ENCODE assay signal across 9 mouse cellular contexts in the genomic region with DNA sequence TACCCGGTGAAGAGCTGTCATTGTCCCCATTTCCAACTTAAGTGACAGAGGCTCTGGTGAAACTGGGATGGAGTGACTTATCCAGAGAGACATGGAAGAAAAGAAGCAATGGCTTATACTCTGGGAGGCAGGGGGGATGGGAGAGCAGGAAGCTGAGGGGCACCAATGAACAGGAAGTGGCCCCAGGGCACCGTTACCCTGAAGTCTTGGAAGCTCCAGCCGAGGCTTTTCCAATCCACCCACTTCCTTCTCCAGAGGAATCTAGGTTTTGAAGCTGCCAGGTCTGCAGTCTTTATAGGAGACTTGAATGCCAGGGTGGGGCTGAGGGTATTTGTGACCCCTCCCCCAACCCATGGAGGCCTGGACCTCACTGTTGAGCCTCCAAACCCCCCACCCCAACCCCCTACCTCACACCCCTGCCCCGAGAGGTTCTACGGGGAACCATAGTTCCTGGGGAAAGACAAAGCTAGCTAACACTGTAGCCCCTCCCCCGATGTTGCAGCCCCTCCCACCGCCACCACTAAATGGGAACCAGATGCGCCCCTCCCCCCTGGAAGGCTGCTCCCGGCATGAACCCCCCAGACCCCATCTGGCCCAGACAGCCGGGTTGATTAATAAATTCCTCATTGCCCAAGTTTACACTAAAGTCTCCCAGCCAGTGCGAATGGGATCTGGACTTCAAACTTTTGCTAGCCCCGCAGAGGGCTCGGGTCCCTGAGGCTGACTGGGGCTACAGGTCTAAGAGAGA. TPM values are rescaled to one million over a fixed set of nuclear protein-coding genes. Genes with fewer than 3 reads are reported as not detected.
A peak's percentile ranks its signal among the peaks of the same experiment; 100 is the strongest.
DNase-seq lines count a peak whose midpoint lies in the region; ATAC-seq lines count a peak whose summit lies in the region.
"Had no signal": no experiment of that assay in that cellular context is flagged by ENCODE, and none has a peak within 500 bp of the region (broad histone marks: within the 10 kb centered on the region; RNA-seq: fewer than 3 reads in every experiment).

No protein-coding gene starts in this region.

- DNase-seq in hindbrain, embryonic 14.5 days (ENCODE audit: low spot score), result no peak
- DNase-seq in R1 (ENCODE audit: low read depth, low spot score) (peak; percentile 41), adipocyte (ENCODE audit: low spot score) (no peak)
- DNase-seq in embryonic facial prominence, embryonic 11.5 days (ENCODE audit: low spot score), result peak; percentile 95
- no peak for DNase-seq in c-Kit-positive CD71-positive TER-119-positive erythroid progenitor cells, embryonic 14.5 days (ENCODE audit: low spot score)
- no peak for DNase-seq in ovary, postnatal 36 days (ENCODE audit: low spot score)
- DNase-seq: adrenal gland, adult 8-10 months had no signal

- H3K4me3 ChIP-seq in hindbrain, embryonic 12.5 days, result 0 out of 2 replicates have a peak overlapping the region, but pooled peaks have one; percentile 3
- H3K4me3 ChIP-seq in hindbrain, embryonic 14.5 days (replicated peaks; ENCODE audit: low read length), result no peak overlapping the region
- peak overlapping the region; percentile 55 for H3K4me3 ChIP-seq in embryonic facial prominence, embryonic 11.5 days (ENCODE audit: low read depth, low read length)
- H3K4me3 ChIP-seq in liver, embryonic 12.5 days, result no peak overlapping the region

- WGBS in hindbrain, embryonic 12.5 days, result 7% methylated on average over 13 of the region's 13 CpGs
- 11% methylated on average over 13 of the region's 13 CpGs for WGBS in hindbrain, embryonic 14.5 days
- WGBS in embryonic facial prominence, embryonic 11.5 days, result 4% methylated on average over 13 of the region's 13 CpGs
- 2% methylated on average over 13 of the region's 13 CpGs for WGBS in liver, embryonic 12.5 days (ENCODE audit: insufficient replicate concordance)

- no peak for ATAC-seq in hindbrain, embryonic 12.5 days (ENCODE audit: low FRiP score)
- no peak for ATAC-seq in hindbrain, embryonic 14.5 days (ENCODE audit: low FRiP score)
- peak; percentile 46 for ATAC-seq in embryonic facial prominence, embryonic 11.5 days (replicated peaks; ENCODE audit: insufficient number of reproducible peaks, low FRiP score, low TSS enrichment, low read depth)
- ATAC-seq in liver, embryonic 12.5 days, result no peak

- H3K27ac ChIP-seq in hindbrain, embryonic 12.5 days, result peak overlapping the region; percentile 67
- no peak overlapping the region for H3K27ac ChIP-seq in hindbrain, embryonic 14.5 days
- peak overlapping the region; percentile 88 for H3K27ac ChIP-seq in embryonic facial prominence, embryonic 11.5 days (replicated peaks; ENCODE audit: low read depth, low read length)
- H3K27ac ChIP-seq in liver, embryonic 12.5 days, result peak overlapping the region; percentile 46

- peaks cover 46% of the 10 kb centered on the region for H3K4me1 ChIP-seq in hindbrain, embryonic 12.5 days
- H3K4me1 ChIP-seq in hindbrain, embryonic 14.5 days (replicated peaks; ENCODE audit: control insufficient read depth, insufficient read depth, low read length), result no peaks in the 10 kb centered on the region; the same call in 1 of the 2 replicates
- peaks cover 11% of the 10 kb centered on the region for H3K4me1 ChIP-seq in embryonic facial prominence, embryonic 11.5 days (ENCODE audit: control insufficient read depth, insufficient read depth, low read length)
- peaks cover 33% of the 10 kb centered on the region for H3K4me1 ChIP-seq in liver, embryonic 12.5 days

- peak overlapping the region; percentile 23; the same call in 1 of the 2 replicates for H3K9ac ChIP-seq in hindbrain, embryonic 12.5 days
- H3K9ac ChIP-seq in hindbrain, embryonic 14.5 days, result no peak overlapping the region
- H3K9ac ChIP-seq in embryonic facial prominence, embryonic 11.5 days (replicated peaks; ENCODE audit: low read length), result peak overlapping the region; percentile 51
- no peak overlapping the region for H3K9ac ChIP-seq in liver, embryonic 12.5 days

- no peaks in the 10 kb centered on the region for H3K36me3 ChIP-seq in hindbrain, embryonic 12.5 days
- no peaks in the 10 kb centered on the region for H3K36me3 ChIP-seq in hindbrain, embryonic 14.5 days (replicated peaks; ENCODE audit: control insufficient read depth, insufficient read depth)
- H3K36me3 ChIP-seq in embryonic facial prominence, embryonic 11.5 days (replicated peaks; ENCODE audit: control insufficient read depth, insufficient read depth, low read depth, low read length), result no peaks in the 10 kb centered on the region; the same call in none of the 2 replicates
- H3K36me3 ChIP-seq in liver, embryonic 12.5 days, result no peaks in the 10 kb centered on the region

- H3K4me2 ChIP-seq in hindbrain, embryonic 12.5 days (replicated peaks), result peak overlapping the region; percentile 36
- H3K4me2 ChIP-seq in hindbrain, embryonic 14.5 days (replicated peaks), result no peak overlapping the region
- H3K4me2 ChIP-seq in embryonic facial prominence, embryonic 11.5 days (ENCODE audit: low read depth, low read length), result peak overlapping the region; percentile 65
- peak overlapping the region; percentile 32 for H3K4me2 ChIP-seq in liver, embryonic 12.5 days

- H3K27me3 ChIP-seq in hindbrain, embryonic 12.5 days, result no peaks in the 10 kb centered on the region; the same call in 1 of the 2 replicates
- no peaks in the 10 kb centered on the region for H3K27me3 ChIP-seq in hindbrain, embryonic 14.5 days (ENCODE audit: control insufficient read depth, insufficient read depth, low read length)
- no peaks in the 10 kb centered on the region for H3K27me3 ChIP-seq in embryonic facial prominence, embryonic 11.5 days (ENCODE audit: control insufficient read depth, insufficient read depth, low read length)
- H3K27me3 ChIP-seq in liver, embryonic 12.5 days (replicated peaks), result peaks cover 32% of the 10 kb centered on the region

- H3K9me3 ChIP-seq in hindbrain, embryonic 12.5 days (replicated peaks), result no peaks in the 10 kb centered on the region
- no peaks in the 10 kb centered on the region for H3K9me3 ChIP-seq in hindbrain, embryonic 14.5 days (ENCODE audit: control insufficient read depth, low read length)
- no peaks in the 10 kb centered on the region for H3K9me3 ChIP-seq in embryonic facial prominence, embryonic 11.5 days (replicated peaks; ENCODE audit: control insufficient read depth, low read length)
- no peaks in the 10 kb centered on the region for H3K9me3 ChIP-seq in liver, embryonic 12.5 days (replicated peaks)

RNA-seq across cellular contexts. Expression of a gene that starts 3.7 kb away (rescaled TPM):
- polyA plus RNA-seq in hindbrain, embryonic 12.5 days (2016; fragmentation: Nextera tagmentation; extraction: Ambion mirVana), result 41.0 and 44.1 TPM in 2 replicates
- 4.8 and 5.0 TPM in 2 replicates for polyA plus RNA-seq in hindbrain, embryonic 14.5 days (2014; fragmentation: Nextera tagmentation; extraction: Ambion mirVana)
- 50.8 and 54.2 TPM in 2 replicates for polyA plus RNA-seq in embryonic facial prominence, embryonic 11.5 days (2014; fragmentation: Nextera tagmentation; extraction: Ambion mirVana)
- 7.2 and 9.8 TPM in 2 replicates for polyA plus RNA-seq in liver, embryonic 12.5 days (2016; fragmentation: Nextera tagmentation; extraction: Ambion mirVana)

RNA-seq across cellular contexts. Expression of a gene that starts 24.0 kb away (rescaled TPM):
- 101 and 106 TPM in 2 replicates for polyA plus RNA-seq in hindbrain, embryonic 12.5 days (2016; fragmentation: Nextera tagmentation; extraction: Ambion mirVana)
- 81.5 and 92.4 TPM in 2 replicates for polyA plus RNA-seq in hindbrain, embryonic 14.5 days (2014; fragmentation: Nextera tagmentation; extraction: Ambion mirVana)
- polyA plus RNA-seq in embryonic facial prominence, embryonic 11.5 days (2014; fragmentation: Nextera tagmentation; extraction: Ambion mirVana), result 103 and 113 TPM in 2 replicates
- polyA plus RNA-seq in liver, embryonic 12.5 days (2016; fragmentation: Nextera tagmentation; extraction: Ambion mirVana), result 109 and 112 TPM in 2 replicates

RNA-seq across cellular contexts. Expression of a gene that starts 24.3 kb away (rescaled TPM):
- 71.9 and 80.6 TPM in 2 replicates for polyA plus RNA-seq in hindbrain, embryonic 12.5 days (2016; fragmentation: Nextera tagmentation; extraction: Ambion mirVana)
- polyA plus RNA-seq in hindbrain, embryonic 14.5 days (2014; fragmentation: Nextera tagmentation; extraction: Ambion mirVana), result 33.0 and 37.1 TPM in 2 replicates
- 52.4 and 55.4 TPM in 2 replicates for polyA plus RNA-seq in embryonic facial prominence, embryonic 11.5 days (2014; fragmentation: Nextera tagmentation; extraction: Ambion mirVana)
- polyA plus RNA-seq in liver, embryonic 12.5 days (2016; fragmentation: Nextera tagmentation; extraction: Ambion mirVana), result 39.9 and 40.4 TPM in 2 replicates

RNA-seq across cellular contexts. Expression of a gene that starts 35.9 kb away (rescaled TPM):
- polyA plus RNA-seq in hindbrain, embryonic 12.5 days (2016; fragmentation: Nextera tagmentation; extraction: Ambion mirVana), result 1.3 and 2.3 TPM in 2 replicates
- 1.6 and 2.4 TPM in 2 replicates for polyA plus RNA-seq in hindbrain, embryonic 14.5 days (2014; fragmentation: Nextera tagmentation; extraction: Ambion mirVana)
- polyA plus RNA-seq in embryonic facial prominence, embryonic 11.5 days (2014; fragmentation: Nextera tagmentation; extraction: Ambion mirVana), result 1.2 and 2.0 TPM in 2 replicates
- polyA plus RNA-seq in liver, embryonic 12.5 days (2016; fragmentation: Nextera tagmentation; extraction: Ambion mirVana), result 10.8 and 11.6 TPM in 2 replicates

Comparison
In these comparisons a context has a peak if more than half of its experiments do, and no peak if none do; other contexts are left out.
1. H3K4me3 ChIP-seq: peak in hindbrain, embryonic 12.5 days (single experiment) and embryonic facial prominence, embryonic 11.5 days (single experiment); none in hindbrain, embryonic 14.5 days (single experiment) and liver, embryonic 12.5 days (single experiment).
2. H3K9ac ChIP-seq: peak in hindbrain, embryonic 12.5 days (single experiment) and embryonic facial prominence, embryonic 11.5 days (single experiment); none in hindbrain, embryonic 14.5 days (single experiment) and liver, embryonic 12.5 days (single experiment).
3. DNase-seq: peak in R1 (single experiment) and embryonic facial prominence, embryonic 11.5 days (single experiment); none in hindbrain, embryonic 14.5 days (single experiment), c-Kit-positive CD71-positive TER-119-positive erythroid progenitor cells, embryonic 14.5 days (single experiment), adipocyte (single experiment) and ovary, postnatal 36 days (single experiment).